Mouse (Mus musculus): ENCODE results near the gene Slc2a8. TPM values are rescaled to one million over a fixed set of nuclear protein-coding genes. Genes with fewer than 3 reads are reported as not detected.

The Slc2a8 gene
- polyA plus RNA-seq, 1 experiment from 2014 or later = 16.8 TPM

GRCm38 (mm10) chr2:32924306-32924844 is 57.5 kb downstream of the Slc2a8 start:
- Histone ChIP-seq H3K4me3 (replicated peaks) (no peak overlapping the region), H3K27me3 (replicated peaks) (no peaks in the 10 kb centered on the region), H3K9me3 (no peaks in the 10 kb centered on the region), H3K36me3 (peaks cover 32% of the 10 kb centered on the region), H3K27ac (no peak overlapping the region), H3K9ac (no peak overlapping the region), H3K4me2 (replicated peaks) (no peak overlapping the region), H3K4me1 (replicated peaks) (no peaks in the 10 kb centered on the region)
- WGBS = 75% methylated on average over 10 of the region's 10 CpGs
- ATAC-seq = no peak

- Histone ChIP-seq H3K4me1 (replicated peaks) (no peaks in the 10 kb centered on the region), H3K4me2 (replicated peaks) (no peak overlapping the region), H3K9me3 (no peaks in the 10 kb centered on the region), H3K27me3 (replicated peaks) (no peaks in the 10 kb centered on the region), H3K27ac (no peak overlapping the region), H3K9ac (no peak overlapping the region), H3K36me3 (peaks cover 33% of the 10 kb centered on the region), H3K4me3 (replicated peaks) (no peak overlapping the region)
- 91% methylated on average over 24 of the region's 24 CpGs for WGBS
- ATAC-seq = no peak
These were observed 58.2 kb downstream of the Slc2a8 start for GRCm38 (mm10) chr2:32923551-32924250.

Other genes with a start within 250 kb of the Slc2a8 start
- 0.13 and 0.34 TPM in 2 replicates for gene 6330409D20Rik, start 241.1 kb downstream of the Slc2a8 start, polyA plus RNA-seq (2015; fragmentation: Nextera tagmentation; extraction: Ambion mirVana)
- gene Tor2a, start 224.8 kb downstream of the Slc2a8 start, polyA plus RNA-seq (2015; fragmentation: Nextera tagmentation; extraction: Ambion mirVana) = 61.4 and 64.2 TPM in 2 replicates
- gene Ttc16, start 206.4 kb downstream of the Slc2a8 start, polyA plus RNA-seq (2015; fragmentation: Nextera tagmentation; extraction: Ambion mirVana) = 0.18 and 0.29 TPM in 2 replicates
- gene Ptrh1, start 206.3 kb downstream of the Slc2a8 start, polyA plus RNA-seq (2015; fragmentation: Nextera tagmentation; extraction: Ambion mirVana) = 5.5 and 6.4 TPM in 2 replicates
- 0.26 and 0.61 TPM in 2 replicates for gene Cfap157, start 197.7 kb downstream of the Slc2a8 start, polyA plus RNA-seq (2015; fragmentation: Nextera tagmentation; extraction: Ambion mirVana)
- 21.2 and 22.1 TPM in 2 replicates for gene Stxbp1, start 134.8 kb downstream of the Slc2a8 start, polyA plus RNA-seq (2015; fragmentation: Nextera tagmentation; extraction: Ambion mirVana)
- gene Fam129b, start 106.0 kb downstream of the Slc2a8 start, polyA plus RNA-seq (2015; fragmentation: Nextera tagmentation; extraction: Ambion mirVana) = 40.4 and 42.2 TPM in 2 replicates
- 185 and 190 TPM in 2 replicates for gene Rpl12, start 20.5 kb downstream of the Slc2a8 start, polyA plus RNA-seq (2015; fragmentation: Nextera tagmentation; extraction: Ambion mirVana)
- gene Lrsam1, start 20.5 kb downstream of the Slc2a8 start, polyA plus RNA-seq (2015; fragmentation: Nextera tagmentation; extraction: Ambion mirVana) = 7.2 and 7.7 TPM in 2 replicates
- 10.3 and 11.7 TPM in 2 replicates for gene Garnl3, start 149.6 kb upstream of the Slc2a8 start, polyA plus RNA-seq (2015; fragmentation: Nextera tagmentation; extraction: Ambion mirVana)
- 36.8 and 38.5 TPM in 2 replicates for gene Angptl2, start 234.0 kb upstream of the Slc2a8 start, polyA plus RNA-seq (2015; fragmentation: Nextera tagmentation; extraction: Ambion mirVana)